Mouse (Mus musculus): ENCODE results near the gene Tcf7. TPM values are rescaled to one million over a fixed set of nuclear protein-coding genes. Genes with fewer than 3 reads are reported as not detected.

Tcf7 gene
- polyA plus RNA-seq (2017; shearing (Covaris generic)) = 762 TPM

GRCm38 (mm10) chr11:52282774-52283595, at the start of gene Tcf7:
TSS of gene Tcf7 (minus strand) at chr11:52283014.

GRCm38 (mm10) chr11:52231606-52232541, 50.9 kb downstream of the Tcf7 start, which contains the start of gene Skp1a:
TSS of gene Skp1a (plus strand) at chr11:52231995.

DNA sequence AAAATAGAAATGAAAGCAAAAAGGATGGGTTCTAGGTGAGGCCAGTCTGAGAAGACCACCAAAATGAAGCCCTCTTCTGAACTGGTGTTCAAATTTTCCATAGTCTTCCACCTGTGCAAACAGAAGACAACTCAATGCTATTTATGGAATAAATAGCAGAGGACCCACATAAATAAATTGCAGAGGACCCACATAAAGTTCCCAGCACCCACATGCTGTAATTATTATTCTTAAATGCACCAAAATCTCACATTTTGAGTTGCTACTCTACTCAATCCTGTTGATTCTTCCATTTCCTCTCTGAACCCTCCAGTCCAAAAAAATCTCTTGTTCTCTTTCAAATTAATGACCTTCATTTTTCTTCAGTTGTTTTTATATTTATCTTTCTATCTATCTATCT, 68.9 kb downstream of the Tcf7 start, which contains the start of gene Olfr1371:
Gene Olfr1371 (minus strand): TSS at position 101 of the 400 bp plus-strand sequence.

Other genes starting within 250 kb of the Tcf7 start
- gene Ppp2ca, start 184.3 kb downstream of the Tcf7 start, polyA plus RNA-seq (2017; shearing (Covaris generic)) = 120 TPM
- gene Olfr1373, start 137.5 kb downstream of the Tcf7 start, polyA plus RNA-seq (2017; shearing (Covaris generic)) = not detected
- gene Olfr1371, start 69.0 kb downstream of the Tcf7 start, polyA plus RNA-seq (2017; shearing (Covaris generic)) = not detected
- 298 TPM for gene Skp1a, start 51.0 kb downstream of the Tcf7 start, polyA plus RNA-seq (2017; shearing (Covaris generic))
- gene Vdac1, start 77.8 kb upstream of the Tcf7 start, polyA plus RNA-seq (2017; shearing (Covaris generic)) = 94.6 TPM
- 86.0 TPM for gene 9530068E07Rik, start 113.4 kb upstream of the Tcf7 start, polyA plus RNA-seq (2017; shearing (Covaris generic))

Data from CD4-positive, CD25-positive, alpha-beta regulatory T cell (primary cell).